Mouse (Mus musculus) granulocyte monocyte progenitor cell, adult 5-6 weeks (primary cell): ENCODE measurements around the gene Srsf7. TPM values are rescaled to one million over a fixed set of nuclear protein-coding genes. Genes with fewer than 3 reads are reported as not detected.
A peak's percentile ranks its signal among the peaks of the same experiment; 100 is the strongest.

ENCODE experiments used
- ATAC-seq: replicated peaks from 2 replicates; pipeline ENCODE4 v1.8.0; 2016; ENCODE audit warnings: mild to moderate bottlenecking, moderate TSS enrichment, inconsistent platforms; ENCODE audit not compliant: poor library complexity, severe bottlenecking
- total RNA-seq, 2 experiments: library from RNA; stranded (forward) in 1 of 2; stranded (reverse) in 1 of 2; fragments of 200-712, 200-1000 nt in 1 of 2; fragments of >200 nt in 1 of 2; fragmentation: Nextera tagmentation in 1 of 2; gene quantifications; 2 replicates each; pipeline ENCODE4 v1.2.3; 2014 to 2017

Srsf7 gene
- total RNA-seq, 2 experiments from 2014 or later, result 445 to 481 TPM

DNA sequence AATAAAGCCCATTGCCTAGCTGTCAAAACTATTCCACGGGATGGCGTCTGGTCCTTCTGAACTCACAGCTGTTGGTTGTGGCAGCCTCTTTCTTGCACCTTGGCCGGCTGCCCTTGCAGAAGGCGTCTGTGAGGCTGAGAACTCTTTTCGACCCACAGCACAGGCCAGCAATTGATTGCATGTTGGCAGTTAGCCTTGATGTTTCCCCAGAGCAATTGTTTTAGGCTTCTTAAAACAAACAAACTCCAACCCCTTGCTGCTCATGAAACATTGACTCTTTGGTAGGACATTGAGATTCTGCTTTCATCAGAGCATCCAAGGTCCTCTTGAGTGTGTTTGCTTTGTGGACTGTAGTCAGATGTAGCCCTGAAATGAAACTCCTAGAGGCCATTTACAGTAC is 46.7 kb downstream of the Srsf7 start:
- no peak for ATAC-seq

DNA sequence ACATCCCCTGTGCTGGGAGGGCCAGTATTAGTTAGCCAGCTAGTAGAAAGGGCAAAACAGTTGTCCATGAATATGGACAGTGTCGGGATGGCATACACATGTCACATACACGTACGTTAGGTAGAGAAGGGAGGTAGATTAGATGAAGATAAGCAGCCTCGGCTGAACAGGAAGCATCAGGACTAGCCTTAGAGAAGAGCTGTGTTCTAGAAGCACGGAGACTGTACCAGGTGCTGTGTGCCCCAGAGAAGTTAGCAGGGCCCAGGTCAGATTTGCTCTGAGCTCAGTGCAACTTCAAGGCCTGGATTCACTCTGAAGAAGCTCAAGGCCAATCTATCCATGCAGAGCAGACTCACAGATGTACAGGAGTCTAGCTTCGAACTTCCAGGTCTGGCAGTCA is 49.6 kb downstream of the Srsf7 start:
- ATAC-seq, result no peak

- ATAC-seq, result no peak
These were observed 50.2 kb downstream of the Srsf7 start for GRCm38 (mm10) chr17:80156905-80157304.

- no peak for ATAC-seq
These were observed 53.5 kb downstream of the Srsf7 start for GRCm38 (mm10) chr17:80153631-80154030.

GRCm38 (mm10) chr17:80152767-80153630 is 54.1 kb downstream of the Srsf7 start:
- ATAC-seq, result peak; percentile 56

DNA sequence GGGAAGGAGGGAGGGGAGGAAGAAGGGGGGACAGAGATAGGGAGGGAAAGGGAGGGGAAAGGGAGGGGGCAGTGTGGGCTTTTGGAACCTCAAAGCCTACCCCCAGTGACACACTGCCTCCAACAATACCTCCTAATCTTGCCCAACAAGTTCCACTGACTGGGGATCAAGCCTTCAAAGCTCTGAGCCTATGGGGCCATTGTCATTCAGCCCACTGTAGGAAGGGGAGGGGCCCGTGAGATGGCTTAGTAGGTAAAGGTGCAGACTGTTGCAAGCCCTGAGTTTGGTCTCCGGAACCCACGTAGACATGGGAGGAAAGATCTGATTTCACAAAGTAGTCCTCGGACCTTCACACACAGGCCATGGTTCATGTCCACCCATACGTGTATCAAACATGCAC is 55.8 kb downstream of the Srsf7 start:
- ATAC-seq, result no peak

Other genes with a start within 250 kb of the Srsf7 start
- 66.9 and 88.2 TPM in 2 replicates for gene Hnrnpll, start 145.0 kb downstream of the Srsf7 start, total RNA-seq (2014; fragmentation: Nextera tagmentation)
- gene Hnrnpll, start 145.0 kb downstream of the Srsf7 start, total RNA-seq (2017), result 61.4 and 71.8 TPM in 2 replicates
- gene Galm, start 79.8 kb downstream of the Srsf7 start, total RNA-seq (2014; fragmentation: Nextera tagmentation), result 6.1 and 12.2 TPM in 2 replicates
- gene Galm, start 79.8 kb downstream of the Srsf7 start, total RNA-seq (2017), result 4.0 and 5.3 TPM in 2 replicates
- gene Ttc39d, start 153 bp upstream of the Srsf7 start, total RNA-seq (2014; fragmentation: Nextera tagmentation), result not detected in 2 replicates
- gene Ttc39d, start 153 bp upstream of the Srsf7 start, total RNA-seq (2017), result not detected in 2 replicates
- 31.3 and 38.3 TPM in 2 replicates for gene Gemin6, start 17.1 kb upstream of the Srsf7 start, total RNA-seq (2014; fragmentation: Nextera tagmentation)
- 37.7 and 41.0 TPM in 2 replicates for gene Gemin6, start 17.1 kb upstream of the Srsf7 start, total RNA-seq (2017)
- 20.9 and 22.7 TPM in 2 replicates for gene Morn2, start 82.9 kb upstream of the Srsf7 start, total RNA-seq (2014; fragmentation: Nextera tagmentation)
- gene Morn2, start 82.9 kb upstream of the Srsf7 start, total RNA-seq (2017), result 2.9 and 8.1 TPM in 2 replicates
- gene Dhx57, start 83.2 kb upstream of the Srsf7 start, total RNA-seq (2014; fragmentation: Nextera tagmentation), result 10.2 and 10.5 TPM in 2 replicates
- gene Dhx57, start 83.2 kb upstream of the Srsf7 start, total RNA-seq (2017), result 11.4 and 11.7 TPM in 2 replicates
- 1.0 TPM in 1 of 2 replicates, not detected in the other for gene Arhgef33, start 100.1 kb upstream of the Srsf7 start, total RNA-seq (2014; fragmentation: Nextera tagmentation)
- 4.1 TPM in 1 of 2 replicates, not detected in the other for gene Arhgef33, start 100.1 kb upstream of the Srsf7 start, total RNA-seq (2017)
- gene Gm10190, start 166.2 kb upstream of the Srsf7 start, total RNA-seq (2014; fragmentation: Nextera tagmentation), result not detected in 2 replicates
- not detected in 2 replicates for gene Gm10190, start 166.2 kb upstream of the Srsf7 start, total RNA-seq (2017)